Mouse (Mus musculus): ENCODE measurements around the gene Inhbe. TPM values are rescaled to one million over a fixed set of nuclear protein-coding genes. Genes with fewer than 3 reads are reported as not detected.

Gene Inhbe
- polyA plus RNA-seq, 1 experiment = not detected

GRCm38 (mm10) chr10:127369834-127370820 lies 15.9 kb upstream of the Inhbe start, which contains the start of gene Inhbc:
Gene Inhbc (minus strand): TSS chr10:127370431.
- H3K9me3 ChIP-seq = no peaks in the 10 kb centered on the region
- no peaks in the 10 kb centered on the region for H3K36me3 ChIP-seq (replicated peaks; ENCODE audit: low read length)
- H3K4me3 ChIP-seq (replicated peaks) = no peak within 1 kb of the TSS
- TF ChIP-seq GATA1 (IDR thresholded peaks at IDR 0.05; ENCODE audit: borderline replicate concordance, low read length) (no peak), FLI1 (IDR thresholded peaks at IDR 0.05; ENCODE audit: low read length) (no peak)
- peaks cover 24% of the 10 kb centered on the region for H3K27me3 ChIP-seq (replicated peaks)
- H3K4me1 ChIP-seq = no peaks in the 10 kb centered on the region

- no peaks in the 10 kb centered on the region for H3K4me1 ChIP-seq
- H3K4me3 ChIP-seq (replicated peaks) = no peak overlapping the region
- peaks cover 24% of the 10 kb centered on the region for H3K27me3 ChIP-seq (replicated peaks)
- H3K9me3 ChIP-seq = no peaks in the 10 kb centered on the region
- no peak for TF ChIP-seq GATA1 (IDR thresholded peaks at IDR 0.05; ENCODE audit: borderline replicate concordance, low read length)
- TF ChIP-seq FLI1 (IDR thresholded peaks at IDR 0.05; ENCODE audit: low read length) = no peak
- no peaks in the 10 kb centered on the region for H3K36me3 ChIP-seq (replicated peaks; ENCODE audit: low read length)
These were observed 14.1 kb upstream of the Inhbe start for GRCm38 (mm10) chr10:127368273-127368672.

- TF ChIP-seq GATA1 (IDR thresholded peaks at IDR 0.05; ENCODE audit: borderline replicate concordance, low read length) (no peak), FLI1 (IDR thresholded peaks at IDR 0.05; ENCODE audit: low read length) (no peak)
- no peaks in the 10 kb centered on the region for H3K4me1 ChIP-seq
- H3K9me3 ChIP-seq = peaks cover 3% of the 10 kb centered on the region; the same call in 1 of the 2 replicates
- H3K27me3 ChIP-seq (replicated peaks) = peaks cover 24% of the 10 kb centered on the region
- no peaks in the 10 kb centered on the region for H3K36me3 ChIP-seq (replicated peaks; ENCODE audit: low read length)
- H3K4me3 ChIP-seq (replicated peaks) = no peak overlapping the region
These were observed 12.9 kb upstream of the Inhbe start for GRCm38 (mm10) chr10:127367116-127367515.

- H3K4me1 ChIP-seq = peaks cover 10% of the 10 kb centered on the region
- H3K9me3 ChIP-seq = peaks cover 3% of the 10 kb centered on the region; the same call in 1 of the 2 replicates
- H3K27me3 ChIP-seq (replicated peaks) = peaks cover 28% of the 10 kb centered on the region
- TF ChIP-seq FLI1 (IDR thresholded peaks at IDR 0.05; ENCODE audit: low read length) (no peak), GATA1 (IDR thresholded peaks at IDR 0.05; ENCODE audit: borderline replicate concordance, low read length) (no peak)
- H3K36me3 ChIP-seq (replicated peaks; ENCODE audit: low read length) = no peaks in the 10 kb centered on the region
- no peak overlapping the region for H3K4me3 ChIP-seq (replicated peaks)
These were observed 6.5 kb upstream of the Inhbe start for GRCm38 (mm10) chr10:127360714-127361113.

GRCm38 (mm10) chr10:127355336-127355735 lies 1.1 kb upstream of the Inhbe start:
- Histone ChIP-seq H3K27me3 (replicated peaks) (peaks cover 68% of the 10 kb centered on the region), H3K36me3 (replicated peaks; ENCODE audit: low read length) (no peaks in the 10 kb centered on the region), H3K9me3 (no peaks in the 10 kb centered on the region), H3K4me1 (peaks cover 29% of the 10 kb centered on the region), H3K4me3 (replicated peaks) (no peak overlapping the region)
- TF ChIP-seq GATA1 (IDR thresholded peaks at IDR 0.05; ENCODE audit: borderline replicate concordance, low read length) (no peak), FLI1 (IDR thresholded peaks at IDR 0.05; ENCODE audit: low read length) (no peak)

GRCm38 (mm10) chr10:127352766-127353165 lies 1.4 kb downstream of the Inhbe start:
- Histone ChIP-seq H3K4me3 (replicated peaks) (peak overlapping the region; percentile 43), H3K27me3 (replicated peaks) (peaks cover 64% of the 10 kb centered on the region), H3K4me1 (peaks cover 27% of the 10 kb centered on the region), H3K9me3 (no peaks in the 10 kb centered on the region; the same call in 1 of the 2 replicates), H3K36me3 (replicated peaks; ENCODE audit: low read length) (no peaks in the 10 kb centered on the region)
- TF ChIP-seq GATA1 (IDR thresholded peaks at IDR 0.05; ENCODE audit: borderline replicate concordance, low read length) (no peak), FLI1 (IDR thresholded peaks at IDR 0.05; ENCODE audit: low read length) (no peak)

GRCm38 (mm10) chr10:127352187-127352586 lies 2.0 kb downstream of the Inhbe start:
- TF ChIP-seq FLI1 (IDR thresholded peaks at IDR 0.05; ENCODE audit: low read length) = no peak
- TF ChIP-seq GATA1 (IDR thresholded peaks at IDR 0.05; ENCODE audit: borderline replicate concordance, low read length) = no peak
- peaks cover 58% of the 10 kb centered on the region for H3K27me3 ChIP-seq (replicated peaks)
- H3K4me3 ChIP-seq (replicated peaks) = no peak overlapping the region
- no peaks in the 10 kb centered on the region for H3K36me3 ChIP-seq (replicated peaks; ENCODE audit: low read length)
- H3K9me3 ChIP-seq = no peaks in the 10 kb centered on the region; the same call in 1 of the 2 replicates
- H3K4me1 ChIP-seq = peaks cover 26% of the 10 kb centered on the region

GRCm38 (mm10) chr10:127351719-127352118 lies 2.5 kb downstream of the Inhbe start:
- H3K27me3 ChIP-seq (replicated peaks) = peaks cover 54% of the 10 kb centered on the region
- H3K9me3 ChIP-seq = no peaks in the 10 kb centered on the region; the same call in 1 of the 2 replicates

GRCm38 (mm10) chr10:127351285-127351595 lies 3.0 kb downstream of the Inhbe start:
- no peak for TF ChIP-seq FLI1 (IDR thresholded peaks at IDR 0.05; ENCODE audit: low read length)
- TF ChIP-seq GATA1 (IDR thresholded peaks at IDR 0.05; ENCODE audit: borderline replicate concordance, low read length) = no peak
- Histone ChIP-seq H3K27me3 (replicated peaks) (peaks cover 50% of the 10 kb centered on the region), H3K4me3 (replicated peaks) (no peak overlapping the region)

More at GRCm38 (mm10) chr10:127351719-127352118, 2.5 kb downstream of the Inhbe start:
- Histone ChIP-seq H3K4me3 (replicated peaks) (no peak overlapping the region), H3K4me1 (peaks cover 26% of the 10 kb centered on the region), H3K36me3 (replicated peaks; ENCODE audit: low read length) (no peaks in the 10 kb centered on the region)
- TF ChIP-seq FLI1 (IDR thresholded peaks at IDR 0.05; ENCODE audit: low read length) (no peak), GATA1 (IDR thresholded peaks at IDR 0.05; ENCODE audit: borderline replicate concordance, low read length) (no peak)

More at GRCm38 (mm10) chr10:127351285-127351595, 3.0 kb downstream of the Inhbe start:
- peaks cover 2% of the 10 kb centered on the region for H3K9me3 ChIP-seq
- peaks cover 26% of the 10 kb centered on the region for H3K4me1 ChIP-seq
- no peaks in the 10 kb centered on the region for H3K36me3 ChIP-seq (replicated peaks; ENCODE audit: low read length)

Data from megakaryocyte, embryonic 14.5 days (primary cell).